Mouse (Mus musculus) yolk sac, embryonic 10.5 days (tissue): ENCODE results near the gene Anxa6.

Experiments used
- DNase-seq: peaks from one replicate; pipeline ENCODE4 v3.0.0-alpha.2; 2017; ENCODE audit warnings: low spot score

Gene Anxa6

GRCm38 (mm10) chr11:54998284-54998683 is 35.0 kb downstream of the Anxa6 start:
- peak; percentile 50 for DNase-seq

- no peak for DNase-seq
Observed at GRCm38 (mm10) chr11:54996176-54996575, 37.1 kb downstream of the Anxa6 start.

GRCm38 (mm10) chr11:54989920-54990319 is 43.3 kb downstream of the Anxa6 start:
- no peak for DNase-seq

GRCm38 (mm10) chr11:54988754-54989349 is 44.4 kb downstream of the Anxa6 start:
- DNase-seq: no peak

- DNase-seq: no peak
Observed at GRCm38 (mm10) chr11:54987974-54988373, 45.3 kb downstream of the Anxa6 start.

- no peak for DNase-seq
Observed at GRCm38 (mm10) chr11:54985086-54985485, 48.2 kb downstream of the Anxa6 start.

- DNase-seq: no peak
Observed at GRCm38 (mm10) chr11:54984581-54984980, 48.7 kb downstream of the Anxa6 start.

- DNase-seq: no peak
Observed at GRCm38 (mm10) chr11:54984085-54984484, 49.2 kb downstream of the Anxa6 start.

- no peak for DNase-seq
Observed at GRCm38 (mm10) chr11:54982520-54982919, 50.7 kb downstream of the Anxa6 start.

GRCm38 (mm10) chr11:54981630-54982029 is 51.6 kb downstream of the Anxa6 start:
- DNase-seq: no peak

- DNase-seq: peak; percentile 73
Observed at GRCm38 (mm10) chr11:54977385-54977937, 55.8 kb downstream of the Anxa6 start.

- no peak for DNase-seq
Observed at GRCm38 (mm10) chr11:54976351-54976750, 56.9 kb downstream of the Anxa6 start.

- no peak for DNase-seq
Observed at GRCm38 (mm10) chr11:54975756-54976155, 57.5 kb downstream of the Anxa6 start.

GRCm38 (mm10) chr11:54975340-54975739 is 57.9 kb downstream of the Anxa6 start:
- no peak for DNase-seq

- DNase-seq: no peak
Observed at GRCm38 (mm10) chr11:54974639-54975038, 58.6 kb downstream of the Anxa6 start.

- DNase-seq: no peak
Observed at GRCm38 (mm10) chr11:54973481-54974212, 59.6 kb downstream of the Anxa6 start.

GRCm38 (mm10) chr11:54972789-54973188 is 60.5 kb downstream of the Anxa6 start:
- DNase-seq: no peak

- DNase-seq: no peak
Observed at GRCm38 (mm10) chr11:54972049-54972723, 61.1 kb downstream of the Anxa6 start.

- no peak for DNase-seq
Observed at GRCm38 (mm10) chr11:54971365-54972048, 61.7 kb downstream of the Anxa6 start.

GRCm38 (mm10) chr11:54965234-54965633 is 68.0 kb downstream of the Anxa6 start:
- no peak for DNase-seq

GRCm38 (mm10) chr11:54962810-54963209 is 70.4 kb downstream of the Anxa6 start, which contains the start of gene Tnip1:
Tnip1 (minus strand) TSS chr11:54962917.
- DNase-seq: no peak

- DNase-seq: no peak
Observed at GRCm38 (mm10) chr11:54961921-54962320, 71.3 kb downstream of the Anxa6 start.
